Mouse (Mus musculus) forebrain, embryonic 14.5 days (tissue): ENCODE measurements around the gene Crhr2. TPM values are rescaled to one million over a fixed set of nuclear protein-coding genes. Genes with fewer than 3 reads are reported as not detected.

ENCODE experiments used
- ATAC-seq: fragments of 200-750 bp; cut with Nextera tagmentation; 2 replicates; pipeline ENCODE4 v1.8.0; 2017; ENCODE audit warnings: mild to moderate bottlenecking, moderate library complexity
- DNase-seq: peaks from one replicate; pipeline ENCODE4 v3.0.0-alpha.2; 2015; ENCODE audit warnings: low spot score
- H3K27ac ChIP-seq: fragments of 300-500 bp; sonication (generic); 2 replicates; pipeline ENCODE4 v1.5.1; 2014; ENCODE audit warnings: low read depth, mild to moderate bottlenecking, control low read depth, low read length, moderate library complexity
- H3K27me3 ChIP-seq: fragments of 300-500 bp; sonication (generic); replicated peaks from 2 replicates; pipeline ENCODE4 v1.6.1; 2014; ENCODE audit warnings: low read length, control low read depth, mixed read lengths; ENCODE audit not compliant: control insufficient read depth, insufficient read depth
- H3K36me3 ChIP-seq: fragments of 300-500 bp; sonication (generic); 2 replicates; pipeline ENCODE4 v1.6.1; 2014; ENCODE audit warnings: low read length, control low read depth; ENCODE audit not compliant: control insufficient read depth, insufficient read depth
- H3K4me1 ChIP-seq: fragments of 300-500 bp; sonication (generic); 2 replicates; pipeline ENCODE4 v1.6.1; 2014; ENCODE audit warnings: antibody characterized with exemption, low read length, control low read depth; ENCODE audit not compliant: control insufficient read depth, insufficient read depth
- H3K4me2 ChIP-seq: fragments of 300-500 bp; sonication (generic); 2 replicates; pipeline ENCODE4 v1.6.1; 2014; ENCODE audit warnings: mild to moderate bottlenecking, control low read depth, low read length
- H3K4me3 ChIP-seq: fragments of 300-500 bp; sonication (generic); 2 replicates; pipeline ENCODE4 v1.5.1; 2014; ENCODE audit warnings: low read depth, low read length, control low read depth
- H3K9ac ChIP-seq: fragments of 300-500 bp; sonication (generic); 2 replicates; pipeline ENCODE4 v1.6.1; 2014; ENCODE audit warnings: mild to moderate bottlenecking, low read length, control low read depth, moderate library complexity
- H3K9me3 ChIP-seq: fragments of 300-500 bp; sonication (generic); replicated peaks from 2 replicates; pipeline ENCODE4 v1.6.1; 2016; ENCODE audit warnings: low read length, control low read depth, mixed read lengths; ENCODE audit not compliant: control insufficient read depth
- WGBS: fragments of 180-500 bp; shearing (Covaris S2); extraction: QIAGEN DNeasy Blood & Tissue Kit; methylation state at CpG from one replicate; pipeline ENCODE4 v1.1.7; 2014; 5-methylcytosine and 5-hydroxymethylcytosine counted together
- polyA plus RNA-seq: library from polyadenylated mRNA; unstranded; fragments of >200 nt; fragmentation: Nextera tagmentation; extraction: Ambion mirVana; gene quantifications from 2 replicates; pipeline ENCODE4 v1.2.1, GENCODE M21; 2014

Gene Crhr2
- polyA plus RNA-seq, 1 experiment from 2014 or later: 0.50 TPM

DNA sequence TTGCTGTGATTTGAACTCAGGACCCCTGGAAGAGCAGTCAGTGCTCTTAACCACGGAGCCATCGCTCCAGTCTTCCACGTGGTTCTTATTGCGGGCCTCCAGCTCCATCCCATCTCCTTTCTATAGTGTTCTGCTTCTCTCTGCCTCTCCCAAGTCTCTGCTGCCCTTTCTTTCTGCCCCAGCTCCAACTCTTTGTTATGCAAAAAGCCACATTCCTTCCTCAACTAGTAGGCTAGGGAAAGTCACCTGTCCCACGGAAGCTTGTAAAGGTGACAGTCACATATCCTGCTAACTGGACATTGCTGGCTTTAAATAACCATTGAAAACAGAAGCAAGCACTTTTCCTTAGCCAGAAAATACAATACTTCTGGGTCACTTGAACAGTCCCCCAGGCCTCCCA, 37.0 kb upstream of the Crhr2 start:
- ATAC-seq (no peak), DNase-seq (no peak)
- Histone ChIP-seq H3K9ac (no peak overlapping the region), H3K27me3 (no peaks in the 10 kb centered on the region), H3K27ac (no peak overlapping the region), H3K36me3 (no peaks in the 10 kb centered on the region), H3K4me2 (no peak overlapping the region), H3K4me3 (no peak overlapping the region), H3K4me1 (no peaks in the 10 kb centered on the region), H3K9me3 (no peaks in the 10 kb centered on the region)
- 59% methylated on average over 5 of the region's 5 CpGs for WGBS

DNA sequence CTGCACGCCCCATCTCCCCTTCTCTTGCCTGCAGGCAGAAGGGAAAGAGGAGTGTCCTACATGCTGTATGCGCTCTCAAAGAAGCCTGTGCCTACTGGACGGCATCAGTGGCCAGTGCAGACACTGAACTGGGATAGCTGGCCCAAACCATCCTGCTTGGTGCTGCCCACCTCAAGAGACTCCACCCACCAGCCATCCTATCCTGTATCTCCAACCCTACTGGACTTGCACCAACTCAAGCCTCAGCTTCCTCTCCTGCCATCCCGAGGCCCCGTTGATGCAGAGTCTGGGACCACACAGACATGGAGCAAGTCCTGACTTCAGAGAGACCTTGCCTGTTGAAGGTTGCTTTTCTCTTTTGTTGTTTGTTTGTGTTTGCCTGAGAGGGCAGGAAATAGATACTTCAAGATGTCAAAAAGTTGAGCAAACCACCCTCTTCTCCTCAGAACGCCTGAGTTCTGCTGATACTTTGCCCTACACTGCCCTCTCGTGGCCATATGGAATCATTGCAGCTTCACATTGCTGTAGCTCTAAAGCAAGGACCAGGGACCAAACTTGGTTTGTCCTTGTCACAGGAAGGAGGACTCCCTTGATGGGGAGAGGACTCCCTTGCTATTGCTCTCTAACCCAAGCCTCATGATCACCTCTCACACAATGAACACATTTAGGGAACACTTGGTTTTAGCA, 34.1 kb upstream of the Crhr2 start:
- Histone ChIP-seq H3K27ac (no peak overlapping the region), H3K36me3 (no peaks in the 10 kb centered on the region), H3K4me2 (no peak overlapping the region), H3K4me1 (no peaks in the 10 kb centered on the region), H3K9ac (no peak overlapping the region), H3K9me3 (no peaks in the 10 kb centered on the region), H3K27me3 (no peaks in the 10 kb centered on the region), H3K4me3 (no peak overlapping the region)
- ATAC-seq: peak; percentile 71
- WGBS: 52% methylated on average over 7 of the region's 7 CpGs
- peak; percentile 87 for DNase-seq

DNA sequence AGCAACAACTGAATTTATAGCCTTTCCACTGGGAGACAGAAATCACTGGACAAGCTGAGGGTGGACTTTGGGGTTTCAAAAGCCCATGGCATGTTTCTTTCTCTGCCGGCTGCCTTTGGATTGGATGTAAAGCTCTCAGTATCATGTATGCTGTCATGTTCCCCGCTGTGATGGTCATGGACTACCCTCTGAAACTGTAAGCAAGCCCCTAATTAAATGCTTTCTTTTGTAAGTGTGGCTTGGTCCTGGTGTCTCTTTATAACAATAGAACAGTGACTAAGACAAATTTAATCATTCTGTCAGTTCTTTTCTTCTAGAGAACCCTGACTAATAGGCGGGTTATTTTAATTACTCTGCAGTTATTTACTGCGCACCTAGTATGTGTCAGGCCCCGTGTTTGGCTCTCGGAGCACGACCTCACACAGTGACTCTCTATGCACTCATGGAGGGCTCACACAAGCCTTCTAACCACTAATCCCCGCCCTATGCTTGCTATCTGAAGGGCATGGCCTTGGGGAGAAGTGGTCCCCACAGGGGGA, 30.3 kb upstream of the Crhr2 start:
- Histone ChIP-seq H3K4me1 (peaks cover 7% of the 10 kb centered on the region), H3K4me3 (no peak overlapping the region), H3K27me3 (no peaks in the 10 kb centered on the region), H3K27ac (no peak overlapping the region), H3K9ac (no peak overlapping the region), H3K9me3 (no peaks in the 10 kb centered on the region), H3K36me3 (no peaks in the 10 kb centered on the region), H3K4me2 (no peak overlapping the region)
- whole genome bisulfite sequencing: 55% methylated on average over 8 of the region's 8 CpGs
- DNase-seq (no peak), ATAC-seq (no peak)

DNA sequence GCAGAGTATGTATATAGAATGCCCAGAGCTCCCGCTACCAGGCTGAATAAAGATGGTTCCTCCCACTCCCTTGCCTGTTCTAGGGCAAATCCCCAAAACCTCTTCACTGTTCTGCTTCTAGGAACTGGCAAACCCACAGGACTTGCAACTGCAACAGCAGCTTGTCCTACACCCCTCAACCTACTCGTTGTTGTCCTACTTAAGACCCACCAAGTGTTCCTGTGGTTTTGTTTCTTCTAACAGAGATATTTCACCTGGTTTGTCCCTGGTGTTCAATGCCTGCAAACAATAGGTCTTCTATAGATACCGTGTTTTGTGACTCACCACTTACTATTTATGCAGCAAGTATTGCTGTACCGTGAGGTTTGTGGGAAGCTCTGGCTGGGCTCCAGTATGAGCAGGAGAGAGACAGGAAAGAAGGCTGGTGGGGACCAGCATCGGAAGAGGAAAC, 28.5 kb upstream of the Crhr2 start:
- Histone ChIP-seq H3K36me3 (no peaks in the 10 kb centered on the region), H3K9ac (no peak overlapping the region), H3K4me2 (no peak overlapping the region), H3K27ac (no peak overlapping the region), H3K4me3 (no peak overlapping the region), H3K4me1 (peaks cover 7% of the 10 kb centered on the region), H3K27me3 (no peaks in the 10 kb centered on the region), H3K9me3 (no peaks in the 10 kb centered on the region)
- DNase-seq (no peak), ATAC-seq (no peak)
- WGBS: 73% methylated on average over 5 of the region's 5 CpGs

DNA sequence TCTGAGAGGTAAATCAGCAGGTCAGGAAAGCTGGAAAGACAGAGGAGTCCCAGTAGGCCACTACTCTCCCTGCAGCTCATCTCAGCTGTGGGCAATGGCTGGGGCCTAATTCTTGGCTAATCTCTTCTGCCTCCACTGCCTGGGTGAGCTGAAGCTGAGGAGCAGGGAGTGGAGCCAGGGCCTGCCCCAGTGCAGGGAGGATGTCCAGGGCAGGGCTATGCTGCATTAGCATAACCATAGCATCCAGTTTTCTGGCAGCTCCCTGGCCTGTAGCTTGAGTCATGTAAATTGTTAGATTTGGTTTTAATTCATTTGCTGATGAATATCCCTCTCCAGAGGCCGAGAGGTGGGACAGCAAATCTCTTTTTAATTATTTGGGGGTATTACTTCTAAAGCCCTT, 26.4 kb upstream of the Crhr2 start:
- Histone ChIP-seq H3K4me1 (peaks cover 7% of the 10 kb centered on the region), H3K36me3 (no peaks in the 10 kb centered on the region), H3K4me2 (no peak overlapping the region), H3K27ac (no peak overlapping the region), H3K27me3 (no peaks in the 10 kb centered on the region), H3K4me3 (no peak overlapping the region), H3K9me3 (no peaks in the 10 kb centered on the region), H3K9ac (no peak overlapping the region)
- 62% methylated on average over 1 of the region's 1 CpGs for WGBS
- ATAC-seq: no peak
- DNase-seq: no peak

DNA sequence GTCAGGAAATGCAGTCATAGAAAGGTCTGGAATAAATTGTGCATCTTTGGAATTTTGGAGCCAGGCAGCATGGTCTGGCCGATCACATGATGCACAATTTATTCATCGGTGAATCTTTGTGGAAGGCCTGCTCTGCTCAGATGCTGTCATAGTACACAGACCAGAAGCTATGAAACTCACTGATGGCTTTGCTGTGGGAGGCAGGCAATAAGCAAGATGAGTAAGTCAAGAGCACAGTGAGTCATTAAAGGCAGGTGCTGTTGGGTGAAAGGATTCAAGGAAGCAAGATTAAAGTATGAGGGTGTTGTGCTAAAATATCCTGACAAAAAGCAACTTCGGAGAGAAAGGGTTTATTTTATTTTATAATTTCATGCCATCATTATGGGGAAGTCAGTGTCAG, 19.4 kb upstream of the Crhr2 start:
- H3K9ac ChIP-seq: no peak overlapping the region
- H3K27me3 ChIP-seq: no peaks in the 10 kb centered on the region
- H3K27ac ChIP-seq: no peak overlapping the region
- no peaks in the 10 kb centered on the region for H3K9me3 ChIP-seq
- no peak for ATAC-seq
- H3K4me2 ChIP-seq: no peak overlapping the region
- no peak for DNase-seq
- WGBS: 95% methylated on average over 3 of the region's 3 CpGs
- H3K4me1 ChIP-seq: no peaks in the 10 kb centered on the region
- H3K36me3 ChIP-seq: no peaks in the 10 kb centered on the region
- no peak overlapping the region for H3K4me3 ChIP-seq

DNA sequence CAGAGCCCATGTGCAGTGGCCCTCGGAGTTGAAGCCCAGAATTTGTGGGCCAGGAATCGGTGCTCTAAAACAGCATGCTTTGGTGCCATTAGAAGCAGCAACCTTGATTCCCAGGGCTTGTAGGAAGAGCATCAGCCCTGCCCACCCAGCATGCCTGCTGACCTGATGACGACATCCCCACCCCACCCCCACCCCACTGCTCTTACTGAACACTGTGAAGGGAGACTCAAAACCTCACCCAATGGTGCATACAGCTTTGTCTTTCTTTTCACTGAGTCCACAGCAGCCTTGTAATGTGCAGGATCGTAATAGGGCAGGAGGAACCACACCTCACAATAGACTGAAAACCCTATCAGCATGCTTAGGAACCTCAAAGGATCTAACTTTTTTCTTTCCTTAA, 13.3 kb upstream of the Crhr2 start:
- no peak overlapping the region for H3K4me3 ChIP-seq
- H3K9ac ChIP-seq: no peak overlapping the region
- no peaks in the 10 kb centered on the region for H3K27me3 ChIP-seq
- no peaks in the 10 kb centered on the region for H3K4me1 ChIP-seq
- H3K9me3 ChIP-seq: peaks cover 2% of the 10 kb centered on the region; the same call in 1 of the 2 replicates
- H3K36me3 ChIP-seq: no peaks in the 10 kb centered on the region
- WGBS: 19% methylated on average over 4 of the region's 4 CpGs
- DNase-seq (no peak), ATAC-seq (no peak)
- H3K4me2 ChIP-seq: no peak overlapping the region
- no peak overlapping the region for H3K27ac ChIP-seq

DNA sequence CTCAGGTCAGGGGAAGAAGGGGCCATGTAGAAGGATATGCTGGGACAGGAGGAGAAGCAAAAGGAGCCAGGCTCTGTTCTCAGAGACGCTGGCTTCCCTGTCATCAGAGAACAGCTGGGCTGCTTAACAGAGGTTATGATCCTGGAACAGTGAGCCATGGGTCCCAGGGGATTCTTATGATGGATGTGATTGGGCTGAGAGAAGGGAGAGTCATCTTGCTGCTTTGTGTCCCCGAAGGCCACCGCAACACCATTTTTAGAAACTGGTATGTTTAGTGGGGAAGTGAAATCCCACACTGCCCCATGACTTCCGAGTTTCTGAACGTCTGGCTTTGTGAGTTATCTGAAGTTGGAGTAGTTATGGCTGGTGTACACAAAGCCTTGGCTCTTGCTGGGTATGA, 12.5 kb upstream of the Crhr2 start:
- DNase-seq: no peak
- Histone ChIP-seq H3K36me3 (no peaks in the 10 kb centered on the region), H3K9me3 (peaks cover 2% of the 10 kb centered on the region; the same call in 1 of the 2 replicates), H3K27ac (no peak overlapping the region), H3K9ac (no peak overlapping the region), H3K4me2 (no peak overlapping the region), H3K27me3 (no peaks in the 10 kb centered on the region), H3K4me1 (no peaks in the 10 kb centered on the region), H3K4me3 (no peak overlapping the region)
- no peak for ATAC-seq
- WGBS: 93% methylated on average over 5 of the region's 5 CpGs

DNA sequence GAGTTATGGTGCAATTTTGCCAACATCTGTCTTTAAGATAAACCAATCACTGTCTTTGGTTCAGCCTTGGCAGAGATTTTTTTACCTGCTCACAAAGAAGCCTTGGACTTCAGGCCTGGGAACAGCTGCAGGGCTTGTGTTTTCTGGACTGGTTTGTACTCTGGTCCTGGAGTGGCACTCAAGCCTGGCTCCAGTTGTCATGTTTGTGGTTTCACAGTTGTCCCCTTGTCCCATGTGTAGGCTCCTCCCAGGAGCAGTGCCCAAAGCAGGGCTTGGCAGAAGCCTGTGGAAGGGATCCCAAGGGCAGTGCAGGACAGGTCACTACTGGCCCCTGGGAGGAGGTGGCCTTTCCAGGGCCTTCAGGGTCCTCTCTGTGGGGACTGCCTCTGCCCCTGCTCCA, 5.5 kb upstream of the Crhr2 start:
- no peaks in the 10 kb centered on the region for H3K4me1 ChIP-seq
- no peak overlapping the region for H3K4me2 ChIP-seq
- DNase-seq (no peak), ATAC-seq (no peak)
- H3K9me3 ChIP-seq: no peaks in the 10 kb centered on the region
- H3K27ac ChIP-seq: no peak overlapping the region
- H3K27me3 ChIP-seq: no peaks in the 10 kb centered on the region
- H3K9ac ChIP-seq: no peak overlapping the region
- no peak overlapping the region for H3K4me3 ChIP-seq
- H3K36me3 ChIP-seq: no peaks in the 10 kb centered on the region
